Mouse (Mus musculus) ovary, postnatal 14 days (tissue): ENCODE data around the gene Gls.

Experiments
- DNase-seq: peaks from one replicate; pipeline ENCODE4 v3.0.0; 2022; ENCODE audit warnings: low spot score

Gene Gls

GRCm38 (mm10) chr1:52233143-52233713 lies at the start of gene Gls:
Gene Gls, minus strand, starts transcription at chr1:52233232.
- peak; percentile 91 for DNase-seq

GRCm38 (mm10) chr1:52279831-52280595 lies 47.0 kb upstream of the Gls start:
- no peak for DNase-seq

- DNase-seq, result no peak
Observed at GRCm38 (mm10) chr1:52279331-52279730, 46.3 kb upstream of the Gls start.

GRCm38 (mm10) chr1:52278073-52278472 lies 45.0 kb upstream of the Gls start:
- no peak for DNase-seq

GRCm38 (mm10) chr1:52274210-52274609 lies 41.2 kb upstream of the Gls start:
- no peak for DNase-seq

GRCm38 (mm10) chr1:52272018-52272678 lies 39.1 kb upstream of the Gls start:
- DNase-seq, result no peak

- DNase-seq, result no peak
Observed at GRCm38 (mm10) chr1:52270354-52270753, 37.3 kb upstream of the Gls start.

GRCm38 (mm10) chr1:52269596-52269995 lies 36.6 kb upstream of the Gls start:
- DNase-seq, result no peak

GRCm38 (mm10) chr1:52268006-52268405 lies 35.0 kb upstream of the Gls start:
- no peak for DNase-seq

- peak; percentile 15 for DNase-seq
Observed at GRCm38 (mm10) chr1:52267606-52268005, 34.6 kb upstream of the Gls start.

GRCm38 (mm10) chr1:52265886-52266516 lies 33.0 kb upstream of the Gls start:
- DNase-seq, result no peak

GRCm38 (mm10) chr1:52264290-52264689 lies 31.3 kb upstream of the Gls start:
- DNase-seq, result no peak

- no peak for DNase-seq
Observed at GRCm38 (mm10) chr1:52260354-52261090, 27.5 kb upstream of the Gls start.

- DNase-seq, result no peak
Observed at GRCm38 (mm10) chr1:52258006-52258749, 25.1 kb upstream of the Gls start.

- no peak for DNase-seq
Observed at GRCm38 (mm10) chr1:52256916-52257315, 23.9 kb upstream of the Gls start.

GRCm38 (mm10) chr1:52256194-52256593 lies 23.2 kb upstream of the Gls start:
- no peak for DNase-seq

GRCm38 (mm10) chr1:52254411-52254810 lies 21.4 kb upstream of the Gls start:
- no peak for DNase-seq

- DNase-seq, result no peak
Observed at GRCm38 (mm10) chr1:52253386-52253785, 20.4 kb upstream of the Gls start.

- DNase-seq, result no peak
Observed at GRCm38 (mm10) chr1:52252447-52252846, 19.4 kb upstream of the Gls start.

- no peak for DNase-seq
Observed at GRCm38 (mm10) chr1:52251038-52251735, 18.2 kb upstream of the Gls start.
